Mouse (Mus musculus): ENCODE data around the gene Habp4. TPM values are rescaled to one million over a fixed set of nuclear protein-coding genes. Genes with fewer than 3 reads are reported as not detected.

Gene Habp4
- polyA plus RNA-seq (2015; fragmentation: Nextera tagmentation; extraction: Ambion mirVana) = 15.1 and 15.7 TPM in 2 replicates

DNA sequence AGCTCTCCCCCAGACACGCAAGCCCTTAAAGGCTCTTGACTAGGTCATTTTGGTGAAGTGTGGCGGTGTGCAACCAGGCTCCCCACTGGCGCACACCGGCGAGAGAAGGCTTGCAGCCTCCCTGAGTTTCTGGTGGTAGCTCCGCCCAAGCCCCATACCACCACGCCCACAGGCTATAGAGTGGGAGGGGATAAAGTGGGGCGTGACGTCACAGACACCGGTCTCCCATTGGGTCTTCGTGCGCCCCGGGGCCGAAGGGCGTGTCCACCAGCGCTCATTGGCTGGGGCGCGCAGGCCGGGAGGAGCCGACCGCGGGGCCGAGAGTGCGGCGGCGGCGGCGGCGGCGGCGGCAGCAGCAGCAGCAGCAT is at the start of gene Habp4:
Habp4 (plus strand) TSS at position 277 of the 368 bp plus-strand sequence.

DNA sequence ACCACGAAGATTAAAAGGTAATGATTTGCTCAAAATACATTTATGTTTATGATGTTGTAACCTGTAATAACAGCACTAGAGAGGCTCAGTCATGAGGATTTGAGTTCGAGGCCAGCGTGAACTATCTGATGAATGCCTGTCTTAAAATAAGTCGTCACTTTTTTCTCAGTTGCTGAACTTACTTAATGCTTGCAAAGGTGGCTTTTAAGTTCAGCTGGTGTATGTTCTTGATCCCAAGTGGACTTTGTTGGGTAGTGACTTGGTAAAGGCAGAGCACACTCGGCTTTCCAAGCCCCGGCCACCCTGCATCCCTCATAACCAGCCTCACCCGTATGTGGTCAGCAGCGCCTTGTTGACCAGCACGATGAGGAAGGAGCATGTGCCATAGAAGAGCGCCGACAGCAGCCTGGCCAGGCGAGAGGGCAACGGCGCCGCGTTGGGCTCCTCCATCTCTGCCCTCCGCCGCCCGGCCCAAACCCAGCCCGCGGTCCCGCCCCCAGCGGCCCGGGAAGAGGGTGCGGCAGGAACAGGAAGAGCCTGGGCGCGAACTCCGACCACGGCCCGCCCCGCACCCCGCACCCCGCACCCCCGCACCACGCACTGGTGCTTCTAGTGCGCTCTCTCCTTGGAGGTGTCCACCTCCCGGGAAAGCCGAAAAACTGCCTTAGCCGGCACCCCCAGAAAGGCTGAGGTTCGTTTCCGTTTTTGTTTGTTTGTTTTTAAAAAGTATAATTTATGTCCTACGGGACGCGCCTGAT is 32.6 kb upstream of the Habp4 start, which contains the start of gene Slc35d2:
Slc35d2 (minus strand) TSS at position 511 of the 758 bp plus-strand sequence.

GRCm38 (mm10) chr13:64153083-64153682 is 8.4 kb upstream of the Habp4 start, which contains the start of gene Zfp367:
Gene Zfp367 (minus strand): TSS chr13:64153202.

Other genes starting within 250 kb of the Habp4 start
- not detected in 2 replicates for gene Hsd17b3, start 72.6 kb upstream of the Habp4 start, polyA plus RNA-seq (2015; fragmentation: Nextera tagmentation; extraction: Ambion mirVana)
- 7.7 and 10.1 TPM in 2 replicates for gene Slc35d2, start 32.5 kb upstream of the Habp4 start, polyA plus RNA-seq (2015; fragmentation: Nextera tagmentation; extraction: Ambion mirVana)
- gene Zfp367, start 8.6 kb upstream of the Habp4 start, polyA plus RNA-seq (2015; fragmentation: Nextera tagmentation; extraction: Ambion mirVana) = 10.7 and 14.8 TPM in 2 replicates
- gene Cdc14b, start 113.5 kb downstream of the Habp4 start, polyA plus RNA-seq (2015; fragmentation: Nextera tagmentation; extraction: Ambion mirVana) = 2.3 and 2.7 TPM in 2 replicates
- 50.5 and 54.8 TPM in 2 replicates for gene Aaed1, start 150.9 kb downstream of the Habp4 start, polyA plus RNA-seq (2015; fragmentation: Nextera tagmentation; extraction: Ambion mirVana)
- gene Ctsl, start 209.1 kb downstream of the Habp4 start, polyA plus RNA-seq (2015; fragmentation: Nextera tagmentation; extraction: Ambion mirVana) = 226 and 239 TPM in 2 replicates

All from urinary bladder, postnatal 0 days (tissue).